Mouse (Mus musculus) left cerebral cortex, postnatal 10 days (tissue): ENCODE measurements at regions not wholly inside any gene's neighbourhood (a gene's known extent, or its start where the extent isn't known, plus 50 kb on each side); places are given as distances from the start of the nearest gene placed in this dataset.

ENCODE experiments used
- DNase-seq, 2 experiments: peaks; one replicate each; pipeline ENCODE4 v3.0.0; 2021 to 2022; ENCODE audit warnings: low spot score in 2 of 2, mixed read lengths in 1 of 2; ENCODE audit errors: extremely low spot score in 1 of 2
- intact Hi-C: fragments of 180-260 bp; cut with DNase I; formaldehyde crosslinking; loops from one replicate; pipeline ENCODE4 v1.15.1; 2025

DNA sequence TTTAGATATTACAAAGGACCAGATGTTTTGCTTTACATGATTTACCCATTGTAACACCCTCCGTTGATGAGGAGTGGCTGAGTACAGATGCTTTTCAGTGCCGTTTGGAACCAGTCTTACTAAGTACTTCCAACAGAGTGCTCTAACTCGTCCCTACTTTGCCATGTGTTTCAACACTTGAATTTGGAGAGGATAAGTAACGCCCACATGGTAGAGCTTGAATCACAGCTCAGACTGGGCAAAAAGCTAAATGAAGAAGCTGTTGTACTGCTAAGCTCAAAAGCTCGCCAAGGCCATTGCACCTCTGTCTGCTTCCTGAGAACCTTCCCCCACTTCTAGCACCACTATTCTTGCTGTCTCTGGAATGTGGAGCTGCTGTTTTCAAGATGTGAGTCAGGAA lies 471.1 kb downstream of the Nfib start:
- intact Hi-C loops = no loop called here
- peak in 1 of 2 experiments; percentile 31 for DNase-seq

- intact Hi-C loops = no loop called here
- DNase-seq = no peak
Measured at GRCm38 (mm10) chr4:82226197-82227119, 479.1 kb downstream of the Nfib start.

DNA sequence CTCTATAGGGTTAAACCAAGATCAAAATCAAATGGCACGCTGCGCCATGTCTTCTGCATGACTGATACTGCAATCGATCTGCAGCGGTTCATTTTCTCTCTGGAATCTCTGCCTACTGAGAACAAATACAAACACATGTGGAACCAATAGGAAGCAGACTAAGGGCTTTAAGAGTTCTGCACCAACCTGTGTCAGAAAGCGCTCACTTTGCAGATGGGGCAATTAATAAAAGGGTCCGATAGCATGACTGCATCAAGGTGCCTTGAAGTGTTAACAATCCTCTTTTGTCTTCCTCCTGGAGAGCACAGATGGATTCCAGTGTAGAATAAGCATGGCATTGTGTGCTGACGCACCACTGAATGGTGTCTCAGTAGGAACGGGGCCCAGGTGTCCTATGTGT lies 484.8 kb downstream of the Nfib start:
- DNase-seq = no peak
- intact Hi-C loops = no loop called here

GRCm38 (mm10) chr4:82220120-82220714 lies 485.3 kb downstream of the Nfib start:
- no peak for DNase-seq
- intact Hi-C loops = no loop called here

DNA sequence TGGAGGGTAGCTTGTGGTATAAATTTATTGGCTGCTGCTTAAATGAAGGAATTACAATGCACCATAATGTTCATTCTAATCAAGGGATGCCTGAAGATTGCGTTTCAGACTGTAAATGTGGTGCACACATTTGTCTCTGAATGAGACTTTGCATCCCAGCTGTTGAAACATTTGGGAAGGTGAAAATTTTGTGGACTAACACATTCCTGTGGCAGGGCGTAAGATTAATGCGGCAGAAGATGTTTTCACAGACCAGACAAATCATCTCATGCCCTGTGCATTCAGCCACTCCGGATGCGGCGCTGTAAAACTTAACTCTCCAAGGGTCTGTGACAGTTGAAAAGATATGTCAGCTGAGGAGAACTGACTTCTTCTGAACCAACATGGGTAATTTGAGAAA lies 486.9 kb downstream of the Nfib start:
- intact Hi-C loops = no loop called here
- no peak for DNase-seq

DNA sequence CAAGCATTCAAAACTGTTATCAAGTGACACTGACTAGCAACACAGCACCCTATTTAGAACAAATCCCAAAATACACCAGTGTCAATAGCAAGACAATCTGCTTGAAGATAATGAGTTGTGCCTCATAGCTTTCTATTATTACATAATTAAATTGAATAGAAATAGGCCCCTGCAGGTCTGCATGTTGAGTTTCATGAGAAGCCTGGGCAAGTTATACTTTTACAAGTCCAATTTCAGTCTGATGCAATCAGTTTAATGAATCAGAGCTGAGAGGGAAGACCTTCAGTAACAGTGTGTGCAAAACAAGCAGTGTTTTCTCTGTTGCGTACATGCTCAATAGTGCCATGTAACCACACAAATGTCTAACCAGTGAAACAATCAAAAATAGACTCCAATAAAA lies 498.5 kb downstream of the Nfib start:
- intact Hi-C loops = no loop called here
- DNase-seq = no peak

DNA sequence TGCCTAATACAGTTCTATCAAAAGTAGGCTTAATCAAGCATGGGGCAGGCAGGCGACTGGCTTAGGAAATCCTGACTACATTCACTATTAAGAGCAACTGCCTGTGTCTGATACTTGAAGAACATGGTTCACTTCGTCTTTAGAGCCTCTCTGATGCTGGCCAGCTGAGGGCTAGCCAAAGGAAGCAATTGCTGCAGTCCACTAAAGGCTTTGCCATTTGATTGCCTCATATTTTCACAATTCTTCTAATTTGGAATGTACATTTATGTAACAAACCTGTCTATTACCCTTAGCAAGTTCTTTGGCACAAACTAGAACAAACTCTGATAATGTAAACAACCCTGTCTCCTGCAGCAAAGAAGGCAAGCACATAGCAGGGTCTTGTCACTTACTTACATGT lies 505.2 kb downstream of the Nfib start:
- no peak for DNase-seq
- intact Hi-C loops = no loop called here

- intact Hi-C loops = no loop called here
- no peak for DNase-seq
Measured at GRCm38 (mm10) chr4:82199118-82199517, 506.4 kb downstream of the Nfib start.

DNA sequence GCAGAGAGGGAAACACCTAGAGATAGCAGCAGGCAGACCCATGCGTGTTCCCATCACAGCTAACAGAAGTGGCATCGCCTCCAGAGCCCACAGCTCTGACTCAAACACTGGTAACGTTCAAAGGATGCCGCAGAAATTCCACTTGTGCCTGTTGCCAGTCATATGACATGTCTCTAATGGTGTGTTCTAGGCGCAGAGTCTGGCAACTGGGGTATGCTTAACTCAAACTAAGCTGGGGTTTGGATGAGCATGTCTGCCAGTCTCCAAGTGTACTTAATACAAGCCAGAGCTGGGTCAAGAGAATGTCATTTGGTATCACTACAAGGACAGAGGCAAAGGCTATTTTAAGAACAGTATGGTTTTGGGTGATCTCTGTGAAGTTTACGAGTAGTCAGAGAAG lies 507.9 kb downstream of the Nfib start:
- intact Hi-C loops = no loop called here
- DNase-seq = no peak

DNA sequence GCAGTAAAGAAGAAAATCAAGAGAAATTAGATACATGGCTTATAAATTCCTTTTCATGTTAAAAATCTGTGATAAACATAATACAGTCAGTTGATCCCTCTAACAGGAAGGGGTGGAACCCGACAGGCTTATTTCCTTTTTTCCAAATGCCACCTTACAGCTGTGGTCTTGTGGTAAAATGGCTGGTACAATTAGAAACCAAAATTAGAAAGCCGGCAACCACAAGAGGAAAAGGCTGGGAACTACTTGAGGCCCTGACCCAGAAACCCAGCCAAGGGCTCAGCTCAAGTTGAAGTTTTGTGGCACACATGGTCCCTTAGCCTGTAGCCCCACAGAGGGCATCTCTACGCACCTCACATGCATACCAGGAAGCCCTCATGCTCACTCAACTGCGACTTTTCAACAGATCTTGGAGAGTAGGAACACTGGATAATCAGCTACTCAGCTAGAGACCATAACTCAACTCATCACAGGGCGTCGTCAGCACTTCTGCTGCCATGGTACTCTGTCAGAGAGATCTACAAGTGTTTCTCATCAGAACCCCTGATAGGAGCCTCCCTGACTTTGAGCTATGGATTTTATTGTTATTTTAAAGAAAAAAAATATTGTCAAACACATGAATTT lies 509.4 kb downstream of the Nfib start:
- intact Hi-C loops = no loop called here
- DNase-seq = no peak

- no peak for DNase-seq
- intact Hi-C loops = no loop called here
Measured at GRCm38 (mm10) chr4:82193905-82194304, 511.6 kb downstream of the Nfib start.

- DNase-seq = no peak
- intact Hi-C loops = no loop called here
Measured at GRCm38 (mm10) chr4:82186892-82187291, 518.7 kb downstream of the Nfib start.

GRCm38 (mm10) chr4:82183974-82184373 lies 521.6 kb downstream of the Nfib start:
- DNase-seq = no peak
- intact Hi-C loops = no loop called here

DNA sequence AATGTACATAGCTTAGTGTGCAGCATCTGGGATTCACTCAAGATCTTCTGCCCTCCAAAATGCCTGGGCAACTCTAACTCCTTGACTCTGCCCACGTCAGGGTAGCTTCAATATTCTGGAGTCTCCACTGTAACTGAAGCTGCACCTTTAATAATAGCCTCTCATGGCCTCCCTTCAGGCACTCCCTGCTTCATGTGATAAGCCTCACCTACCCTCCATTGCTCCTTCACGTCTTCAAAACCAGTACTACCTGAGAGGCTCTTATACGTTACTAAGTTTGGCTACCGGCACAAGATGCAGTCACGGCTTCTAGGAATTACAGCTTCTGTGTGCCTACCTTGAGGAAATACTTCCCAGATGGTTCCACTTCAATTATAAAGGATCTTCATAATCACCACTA lies 527.4 kb downstream of the Nfib start:
- no peak for DNase-seq
- intact Hi-C loops = no loop called here

DNA sequence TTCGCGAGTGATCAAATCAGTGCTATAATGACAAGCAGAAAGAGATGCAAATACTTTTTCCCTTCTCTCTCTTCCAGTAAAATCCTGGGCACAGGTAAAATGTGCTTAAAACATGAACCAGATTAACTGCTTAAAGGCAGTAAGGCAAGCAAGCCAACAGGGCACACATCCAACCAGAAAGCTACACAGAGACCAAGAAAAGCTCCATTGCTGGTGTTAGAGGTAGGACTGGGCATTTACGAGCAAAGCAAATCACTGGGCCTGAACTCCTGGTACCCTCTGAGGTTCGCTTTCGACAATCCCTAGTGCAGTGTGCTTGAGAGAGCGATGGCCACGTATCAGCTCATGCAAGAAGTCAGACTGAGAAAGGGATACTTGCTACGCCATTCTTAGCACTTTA lies 528.8 kb downstream of the Nfib start:
- no peak for DNase-seq
- intact Hi-C loops = no loop called here

DNA sequence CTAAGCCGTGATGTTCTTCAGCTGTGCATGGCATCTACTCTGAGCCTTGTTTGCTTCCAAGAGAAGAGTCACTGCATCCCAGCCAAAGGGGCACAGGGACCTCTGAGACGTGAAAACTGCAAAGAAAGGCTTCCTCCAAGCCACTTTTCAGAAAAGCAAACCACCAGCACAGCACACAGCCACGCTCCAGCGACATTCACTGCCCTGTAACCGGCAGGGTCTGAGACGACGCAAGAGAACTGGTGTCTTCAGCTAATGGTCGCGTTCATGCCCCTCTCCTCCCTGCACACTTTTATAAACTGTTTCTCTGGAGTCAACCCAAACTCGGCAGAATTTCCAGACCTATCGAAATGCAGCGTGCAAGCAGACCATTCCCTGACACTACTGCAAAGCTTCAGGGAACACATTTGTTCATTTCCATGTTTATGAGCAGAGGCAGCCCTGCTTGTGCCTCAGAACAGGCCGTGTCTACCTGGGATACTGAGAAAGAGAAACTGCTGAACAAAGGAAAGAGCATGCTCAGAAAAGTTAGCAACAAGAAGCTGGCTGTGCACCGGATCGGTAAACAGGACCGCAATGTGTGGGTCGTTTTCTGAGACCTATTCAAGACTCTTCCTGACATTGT lies 532.0 kb downstream of the Nfib start:
- DNase-seq = no peak
- intact Hi-C loops = no loop called here

DNA sequence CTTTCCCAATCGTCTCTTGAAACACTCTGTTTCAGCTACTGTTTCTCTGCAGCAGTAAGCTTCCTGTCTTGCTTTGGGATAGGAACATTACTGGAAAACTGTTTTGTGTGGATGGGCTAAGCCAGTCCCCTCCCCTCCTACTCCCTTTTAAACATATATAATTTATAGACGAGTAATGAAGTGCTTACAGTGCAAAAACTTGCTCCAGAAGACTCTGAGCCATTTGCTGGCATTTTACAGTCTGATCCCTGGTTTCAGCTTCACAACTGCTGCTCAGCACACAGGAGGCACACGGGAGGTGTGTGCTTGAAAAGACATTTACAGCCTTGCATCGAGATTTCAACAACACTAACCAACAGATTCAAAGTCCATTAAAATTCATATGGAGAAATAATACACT lies 534.6 kb downstream of the Nfib start:
- intact Hi-C loops = no loop called here
- no peak for DNase-seq

DNA sequence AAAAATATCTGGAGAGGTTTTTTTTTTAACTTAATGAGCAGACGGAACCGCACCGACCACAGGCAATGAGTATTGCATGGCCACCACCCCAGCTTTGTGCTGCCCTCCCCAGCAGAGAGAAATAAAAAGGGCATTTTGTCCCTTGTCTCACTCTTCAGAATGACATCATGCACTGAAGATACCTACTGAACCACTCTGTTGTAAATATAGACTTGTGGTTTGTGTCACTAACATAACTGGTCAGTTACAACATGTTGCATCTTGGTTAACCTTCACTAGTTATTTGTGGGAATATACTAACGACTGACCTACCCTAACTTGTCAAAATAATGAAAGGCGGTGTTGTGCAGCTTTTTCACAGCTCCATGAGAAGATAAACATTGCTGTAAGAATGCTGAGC lies 537.5 kb downstream of the Nfib start:
- no peak for DNase-seq
- intact Hi-C loops = no loop called here

- DNase-seq = no peak
- intact Hi-C loops = no loop called here
Measured at GRCm38 (mm10) chr4:82167396-82167795, 538.2 kb downstream of the Nfib start.

DNA sequence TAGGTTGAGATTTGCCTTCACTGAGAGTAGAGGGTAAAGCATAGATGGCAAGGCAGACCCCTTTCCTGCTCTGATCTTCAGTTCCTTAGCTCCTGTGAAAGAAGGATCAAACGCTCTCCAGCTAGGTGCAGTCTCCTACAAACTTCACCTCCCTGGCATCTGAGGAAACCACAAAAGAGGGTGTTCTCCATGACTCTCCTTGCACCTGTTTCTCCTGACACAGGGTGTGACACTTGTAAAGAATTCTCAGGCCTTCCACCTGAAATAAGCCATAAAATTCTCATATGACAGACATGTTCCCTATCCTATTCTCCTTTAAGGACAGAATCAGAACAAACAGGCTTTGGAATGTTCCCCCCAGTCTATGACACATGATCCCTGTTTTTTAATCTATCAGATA lies 538.7 kb downstream of the Nfib start:
- no peak for DNase-seq
- intact Hi-C loops = no loop called here
